Mouse (Mus musculus): ENCODE results near the gene Sfxn4. TPM values are rescaled to one million over a fixed set of nuclear protein-coding genes. Genes with fewer than 3 reads are reported as not detected.

Sfxn4 gene
- total RNA-seq, 2 experiments from 2014 or later: 4.1 to 6.4 TPM

Other genes starting within 250 kb of the Sfxn4 start
- 1 to 10 TPM; 1.2 to 1.3 TPM for gene Nanos1, start 105.5 kb downstream of the Sfxn4 start, total RNA-seq (2021)
- gene Eif3a, start 70.8 kb downstream of the Sfxn4 start, total RNA-seq (2021): 100 to 1,000 TPM; 144 to 147 TPM
- 10 to 100 TPM; 24.5 to 29.3 TPM for gene Fam45a, start 49.9 kb downstream of the Sfxn4 start, total RNA-seq (2021)
- 100 to 1,000 TPM; 406 to 429 TPM for gene Prdx3, start 13.1 kb upstream of the Sfxn4 start, total RNA-seq (2021)
- gene Grk5, start 28.3 kb upstream of the Sfxn4 start, total RNA-seq (2021): 10 to 100 TPM; 13.1 to 14.6 TPM